Mouse (Mus musculus): ENCODE data around the gene Grip2. TPM values are rescaled to one million over a fixed set of nuclear protein-coding genes. Genes with fewer than 3 reads are reported as not detected.
A peak's percentile ranks its signal among the peaks of the same experiment; 100 is the strongest.

Grip2 gene
- polyA plus RNA-seq, 1 experiment from 2014 or later: 7.4 TPM

GRCm38 (mm10) chr6:91832863-91833440 lies 5.9 kb upstream of the Grip2 start:
- WGBS: 63% methylated on average over 3 of the region's 3 CpGs
- H3K9me3 ChIP-seq: no peaks in the 10 kb centered on the region
- ATAC-seq (ENCODE audit: extremely low read depth, insufficient number of reproducible peaks, low FRiP score, low TSS enrichment): no peak
- H3K4me1 ChIP-seq: 0 out of 2 replicates have a peak, but pooled peaks cover 3% of the 10 kb centered on the region
- peaks cover 44% of the 10 kb centered on the region for H3K27me3 ChIP-seq (replicated peaks)
- no peak overlapping the region for H3K27ac ChIP-seq (replicated peaks)
- H3K4me2 ChIP-seq: no peak overlapping the region
- H3K4me3 ChIP-seq: no peak overlapping the region
- no peak overlapping the region for H3K9ac ChIP-seq
- no peaks in the 10 kb centered on the region for H3K36me3 ChIP-seq

GRCm38 (mm10) chr6:91827926-91828325 lies 876 bp upstream of the Grip2 start:
- 0 out of 2 replicates have a peak, but pooled peaks cover 3% of the 10 kb centered on the region for H3K4me1 ChIP-seq
- H3K4me3 ChIP-seq: no peak overlapping the region
- ATAC-seq (ENCODE audit: extremely low read depth, insufficient number of reproducible peaks, low FRiP score, low TSS enrichment): no peak
- H3K4me2 ChIP-seq: no peak overlapping the region
- no peak overlapping the region for H3K27ac ChIP-seq (replicated peaks)
- no peaks in the 10 kb centered on the region for H3K36me3 ChIP-seq
- WGBS: 75% methylated on average over 5 of the region's 5 CpGs
- H3K27me3 ChIP-seq (replicated peaks): peaks cover 37% of the 10 kb centered on the region; the same call in 1 of the 2 replicates
- no peaks in the 10 kb centered on the region for H3K9me3 ChIP-seq
- no peak overlapping the region for H3K9ac ChIP-seq

GRCm38 (mm10) chr6:91818271-91818670 lies 8.8 kb downstream of the Grip2 start:
- no peak overlapping the region for H3K4me3 ChIP-seq
- no peaks in the 10 kb centered on the region for H3K9me3 ChIP-seq
- 0 out of 2 replicates have a peak, but pooled peaks cover under 1% of the 10 kb centered on the region for H3K27me3 ChIP-seq (replicated peaks)
- no peak overlapping the region for H3K9ac ChIP-seq
- H3K36me3 ChIP-seq: no peaks in the 10 kb centered on the region
- 71% methylated on average over 8 of the region's 8 CpGs for WGBS
- no peaks in the 10 kb centered on the region for H3K4me1 ChIP-seq
- no peak overlapping the region for H3K27ac ChIP-seq (replicated peaks)
- no peak overlapping the region for H3K4me2 ChIP-seq
- no peak for ATAC-seq (ENCODE audit: extremely low read depth, insufficient number of reproducible peaks, low FRiP score, low TSS enrichment)

GRCm38 (mm10) chr6:91815976-91816375 lies 11.1 kb downstream of the Grip2 start:
- ATAC-seq (ENCODE audit: extremely low read depth, insufficient number of reproducible peaks, low FRiP score, low TSS enrichment): no peak
- 74% methylated on average over 6 of the region's 6 CpGs for WGBS
- peaks cover 8% of the 10 kb centered on the region for H3K27me3 ChIP-seq (replicated peaks)
- no peak overlapping the region for H3K4me2 ChIP-seq
- H3K9ac ChIP-seq: no peak overlapping the region
- no peaks in the 10 kb centered on the region for H3K9me3 ChIP-seq
- H3K36me3 ChIP-seq: no peaks in the 10 kb centered on the region
- H3K4me1 ChIP-seq: no peaks in the 10 kb centered on the region
- no peak overlapping the region for H3K4me3 ChIP-seq
- H3K27ac ChIP-seq (replicated peaks): no peak overlapping the region

- H3K36me3 ChIP-seq: no peaks in the 10 kb centered on the region
- 83% methylated on average over 3 of the region's 3 CpGs for WGBS
- no peak for ATAC-seq (ENCODE audit: extremely low read depth, insufficient number of reproducible peaks, low FRiP score, low TSS enrichment)
- no peak overlapping the region for H3K4me3 ChIP-seq
- H3K4me2 ChIP-seq: no peak overlapping the region
- H3K27ac ChIP-seq (replicated peaks): no peak overlapping the region
- H3K4me1 ChIP-seq: no peaks in the 10 kb centered on the region
- H3K9ac ChIP-seq: no peak overlapping the region
- H3K27me3 ChIP-seq (replicated peaks): peaks cover 22% of the 10 kb centered on the region
- H3K9me3 ChIP-seq: no peaks in the 10 kb centered on the region
Observed at GRCm38 (mm10) chr6:91813611-91814010, 13.4 kb downstream of the Grip2 start.

GRCm38 (mm10) chr6:91810007-91810406 lies 17.0 kb downstream of the Grip2 start:
- no peak for ATAC-seq (ENCODE audit: extremely low read depth, insufficient number of reproducible peaks, low FRiP score, low TSS enrichment)
- Histone ChIP-seq H3K9ac (no peak overlapping the region), H3K27ac (replicated peaks) (no peak overlapping the region), H3K4me2 (no peak overlapping the region), H3K27me3 (replicated peaks) (peaks cover 56% of the 10 kb centered on the region), H3K4me3 (no peak overlapping the region), H3K36me3 (no peaks in the 10 kb centered on the region), H3K9me3 (no peaks in the 10 kb centered on the region), H3K4me1 (peaks cover 35% of the 10 kb centered on the region)
- 56% methylated on average over 1 of the region's 1 CpGs for WGBS

- no peaks in the 10 kb centered on the region for H3K36me3 ChIP-seq
- WGBS: 48% methylated on average over 6 of the region's 6 CpGs
- peaks cover 72% of the 10 kb centered on the region for H3K27me3 ChIP-seq (replicated peaks)
- H3K27ac ChIP-seq (replicated peaks): peak overlapping the region; percentile 88
- H3K9me3 ChIP-seq: no peaks in the 10 kb centered on the region
- peak overlapping the region; percentile 83 for H3K9ac ChIP-seq
- no peak for ATAC-seq (ENCODE audit: extremely low read depth, insufficient number of reproducible peaks, low FRiP score, low TSS enrichment)
- peaks cover 51% of the 10 kb centered on the region for H3K4me1 ChIP-seq
- H3K4me2 ChIP-seq: peak overlapping the region; percentile 71
- H3K4me3 ChIP-seq: no peak overlapping the region
Observed at GRCm38 (mm10) chr6:91808022-91808421, 19.0 kb downstream of the Grip2 start.

- Histone ChIP-seq H3K4me2 (peak overlapping the region; percentile 71), H3K27me3 (replicated peaks) (peaks cover 79% of the 10 kb centered on the region), H3K9ac (peak overlapping the region; percentile 83), H3K4me1 (peaks cover 51% of the 10 kb centered on the region), H3K27ac (replicated peaks) (peak overlapping the region; percentile 88), H3K36me3 (no peaks in the 10 kb centered on the region), H3K4me3 (peak overlapping the region; percentile 55), H3K9me3 (no peaks in the 10 kb centered on the region)
- WGBS: 2% methylated on average over 23 of the region's 23 CpGs
- no peak; the same call in 1 of the 2 replicates for ATAC-seq (ENCODE audit: extremely low read depth, insufficient number of reproducible peaks, low FRiP score, low TSS enrichment)
Observed at GRCm38 (mm10) chr6:91807169-91807568, 19.9 kb downstream of the Grip2 start.

- H3K4me3 ChIP-seq: no peak overlapping the region
- no peaks in the 10 kb centered on the region for H3K9me3 ChIP-seq
- H3K4me1 ChIP-seq: peaks cover 61% of the 10 kb centered on the region
- H3K4me2 ChIP-seq: no peak overlapping the region
- WGBS: 41% methylated on average over 7 of the region's 7 CpGs
- no peak for ATAC-seq (ENCODE audit: extremely low read depth, insufficient number of reproducible peaks, low FRiP score, low TSS enrichment)
- H3K27me3 ChIP-seq (replicated peaks): peaks cover 64% of the 10 kb centered on the region
- peak overlapping the region; percentile 5; the same call in 1 of the 2 replicates for H3K9ac ChIP-seq
- H3K27ac ChIP-seq (replicated peaks): peak overlapping the region; percentile 28
- no peaks in the 10 kb centered on the region for H3K36me3 ChIP-seq
Observed at GRCm38 (mm10) chr6:91804177-91804576, 22.9 kb downstream of the Grip2 start.

GRCm38 (mm10) chr6:91798496-91798895 lies 28.6 kb downstream of the Grip2 start:
- no peak for ATAC-seq (ENCODE audit: extremely low read depth, insufficient number of reproducible peaks, low FRiP score, low TSS enrichment)
- peaks cover 68% of the 10 kb centered on the region for H3K4me1 ChIP-seq
- H3K27ac ChIP-seq (replicated peaks): peak overlapping the region; percentile 39; the same call in 1 of the 2 replicates

GRCm38 (mm10) chr6:91796736-91797135 lies 30.3 kb downstream of the Grip2 start:
- Histone ChIP-seq H3K9me3 (no peaks in the 10 kb centered on the region), H3K9ac (no peak overlapping the region), H3K4me2 (no peak overlapping the region), H3K4me1 (peaks cover 84% of the 10 kb centered on the region), H3K27me3 (replicated peaks) (no peaks in the 10 kb centered on the region), H3K36me3 (no peaks in the 10 kb centered on the region), H3K27ac (replicated peaks) (peak overlapping the region; percentile 75; the same call in 1 of the 2 replicates), H3K4me3 (no peak overlapping the region)
- ATAC-seq (ENCODE audit: extremely low read depth, insufficient number of reproducible peaks, low FRiP score, low TSS enrichment): no peak
- 80% methylated on average over 4 of the region's 4 CpGs for WGBS

More at GRCm38 (mm10) chr6:91798496-91798895, 28.6 kb downstream of the Grip2 start:
- peaks cover 9% of the 10 kb centered on the region; the same call in 1 of the 2 replicates for H3K27me3 ChIP-seq (replicated peaks)
- H3K9me3 ChIP-seq: no peaks in the 10 kb centered on the region
- H3K4me3 ChIP-seq: no peak overlapping the region
- H3K36me3 ChIP-seq: no peaks in the 10 kb centered on the region
- whole genome bisulfite sequencing: 42% methylated on average over 12 of the region's 12 CpGs
- no peak overlapping the region for H3K9ac ChIP-seq
- H3K4me2 ChIP-seq: no peak overlapping the region

GRCm38 (mm10) chr6:91796064-91796463 lies 31.0 kb downstream of the Grip2 start:
- no peaks in the 10 kb centered on the region for H3K27me3 ChIP-seq (replicated peaks)
- peaks cover 90% of the 10 kb centered on the region for H3K4me1 ChIP-seq
- peak overlapping the region; percentile 68 for H3K4me2 ChIP-seq
- peak overlapping the region; percentile 51 for H3K4me3 ChIP-seq
- H3K27ac ChIP-seq (replicated peaks): peak overlapping the region; percentile 75
- no peaks in the 10 kb centered on the region for H3K36me3 ChIP-seq
- ATAC-seq (ENCODE audit: extremely low read depth, insufficient number of reproducible peaks, low FRiP score, low TSS enrichment): 0 out of 2 replicates have a peak, but pooled peaks have one; percentile 44
- H3K9ac ChIP-seq: peak overlapping the region; percentile 78
- no peaks in the 10 kb centered on the region for H3K9me3 ChIP-seq
- 24% methylated on average over 9 of the region's 9 CpGs for WGBS

Measured in heart, embryonic 13.5 days (tissue).